Mouse (Mus musculus): ENCODE data around the gene Ajap1.

DNA sequence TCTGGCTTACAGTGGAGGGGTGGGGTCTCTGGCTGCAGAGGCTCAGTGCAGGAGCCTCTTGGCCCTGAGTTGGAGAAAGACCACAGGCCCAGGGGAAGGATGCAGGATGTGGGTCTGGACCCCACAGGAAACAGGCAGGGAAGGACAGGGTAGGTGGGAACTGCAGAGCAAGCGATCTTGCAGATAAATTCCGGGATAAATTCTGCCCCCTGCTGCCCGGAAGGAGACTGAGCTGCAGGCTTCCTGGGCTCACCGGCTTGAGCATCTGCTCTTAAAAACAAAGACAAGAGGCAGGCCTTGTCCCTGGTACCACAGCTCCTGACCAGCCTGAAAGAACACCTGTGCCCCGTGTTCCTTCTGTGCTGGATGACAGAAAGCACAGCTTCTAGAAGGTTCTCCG is 104.6 kb downstream of the Ajap1 start:
- TF ChIP-seq GATA1 (IDR thresholded peaks at IDR 0.05; ENCODE audit: low read length) (no peak), TAL1 (IDR thresholded peaks at IDR 0.05; ENCODE audit: low read length) (no peak)
